Mouse (Mus musculus) myocyte (in vitro differentiated cells): Measurements from ENCODE around the gene Sh2d1b2. TPM values are rescaled to one million over a fixed set of nuclear protein-coding genes. Genes with fewer than 3 reads are reported as not detected.
"Not testable (repeated sequence)": the region's sequence is repeated elsewhere in the genome, so short reads cannot be mapped to it uniquely, and the experiment has no call there.

Source experiments
- H3K27me3 ChIP-seq: one replicate; pipeline ENCODE4 v1.6.1; 2011; ENCODE audit not compliant: control insufficient read depth, insufficient read depth, insufficient read length
- H3K36me3 ChIP-seq: one replicate; pipeline ENCODE4 v1.6.1; 2011; ENCODE audit not compliant: control insufficient read depth, insufficient read depth
- H3K4me2 ChIP-seq: one replicate; pipeline ENCODE4 v1.6.1; 2011; ENCODE audit warnings: low read depth, control low read depth
- H3K4me3 ChIP-seq: one replicate; pipeline ENCODE4 v1.5.1; 2011; ENCODE audit warnings: mild to moderate bottlenecking, control low read depth, moderate library complexity
- H3K79me2 ChIP-seq: one replicate; pipeline ENCODE4 v1.6.1; 2011; ENCODE audit not compliant: control insufficient read depth, insufficient read depth
- H3ac ChIP-seq: one replicate; pipeline ENCODE4 v1.6.1; 2011; ENCODE audit not compliant: control insufficient read depth, insufficient read length
- CEBPB ChIP-seq: IDR thresholded peaks from 2 replicates; pipeline ENCODE4 v1.6.1; 2011; ENCODE audit warnings: mild to moderate bottlenecking, moderate library complexity; ENCODE audit not compliant: poor library complexity, insufficient read depth, severe bottlenecking
- E2F4 ChIP-seq: IDR thresholded peaks from one replicate; pipeline ENCODE4 v1.6.1; 2011; ENCODE audit warnings: mild to moderate bottlenecking, control low read depth, moderate library complexity; ENCODE audit not compliant: insufficient read depth
- MAX ChIP-seq: IDR thresholded peaks from one replicate; pipeline ENCODE4 v1.6.1; 2011; ENCODE audit warnings: low read depth, mild to moderate bottlenecking, control low read depth
- MYOD1 ChIP-seq, 3 experiments: IDR thresholded peaks; one replicate each; pipeline ENCODE4 v1.6.1; 2011; ENCODE audit warnings: control low read depth in 2 of 3, low read depth in 2 of 3, mild to moderate bottlenecking in 2 of 3, moderate library complexity in 1 of 3; ENCODE audit not compliant: insufficient read length in 2 of 3, control insufficient read depth in 1 of 3
- MYOG ChIP-seq, 3 experiments: IDR thresholded peaks; one replicate each; pipeline ENCODE4 v1.6.1; 2011; ENCODE audit warnings: control low read depth in 2 of 3, low read depth in 2 of 3, mild to moderate bottlenecking in 2 of 3; ENCODE audit not compliant: insufficient read length in 2 of 3, control insufficient read depth in 1 of 3, insufficient read depth in 1 of 3
- POLR2A ChIP-seq: IDR thresholded peaks from one replicate; pipeline ENCODE4 v1.6.1; 2011; ENCODE audit warnings: low read depth, mild to moderate bottlenecking, control low read depth, moderate library complexity; ENCODE audit not compliant: insufficient read length
- POLR2AphosphoS2 ChIP-seq: IDR thresholded peaks from one replicate; pipeline ENCODE4 v1.6.1; 2011; ENCODE audit warnings: low read depth, control low read depth; ENCODE audit not compliant: insufficient read length
- REST ChIP-seq: IDR thresholded peaks from one replicate; pipeline ENCODE4 v1.6.1; 2011; ENCODE audit warnings: mild to moderate bottlenecking, control low read depth, moderate library complexity; ENCODE audit not compliant: insufficient read depth, insufficient read length
- SRF ChIP-seq: IDR thresholded peaks from one replicate; pipeline ENCODE4 v1.6.1; 2011; ENCODE audit warnings: low read depth; ENCODE audit not compliant: control insufficient read depth, insufficient read length
- TCF12 ChIP-seq: IDR thresholded peaks from one replicate; pipeline ENCODE4 v1.6.1; 2011; ENCODE audit warnings: mild to moderate bottlenecking, control low read depth; ENCODE audit not compliant: poor library complexity, insufficient read depth, severe bottlenecking
- TCF3 ChIP-seq: IDR thresholded peaks from one replicate; pipeline ENCODE4 v1.6.1; 2011; ENCODE audit warnings: low read depth, control low read depth; ENCODE audit not compliant: insufficient read length
- USF1 ChIP-seq: IDR thresholded peaks from one replicate; pipeline ENCODE4 v1.6.1; 2011; ENCODE audit warnings: low read depth, mild to moderate bottlenecking, control low read depth, moderate library complexity
- polyA plus RNA-seq: library from polyadenylated mRNA; unstranded; fragments of >200 nt; fragmentation: generic; extraction: Trizol; gene quantifications from one replicate; pipeline ENCODE4 v1.2.1, GENCODE M21; 2012; ENCODE audit warnings: missing spikeins

Sh2d1b2 gene
- polyA plus RNA-seq: not detected

GRCm38 (mm10) chr1:170232688-170233087 is at the start of gene Sh2d1b2:
TSS of gene Sh2d1b2 (plus strand) at chr1:170232749.
- not testable (repeated sequence) for H3K36me3 ChIP-seq, H3ac ChIP-seq, H3K4me2 ChIP-seq, H3K4me3 ChIP-seq, H3K79me2 ChIP-seq
- H3K27me3 ChIP-seq: peaks cover 13% of the 10 kb centered on the region

GRCm38 (mm10) chr1:170185137-170185536 is 47.4 kb upstream of the Sh2d1b2 start:
- no peak overlapping the region for H3K4me2 ChIP-seq
- no peak for TF ChIP-seq MYOG (IDR thresholded peaks at IDR 0.05; ENCODE audit: control insufficient read depth in 1 of 3, insufficient read depth in 1 of 3, insufficient read length in 2 of 3, low read depth in 2 of 3)
- no peak for TF ChIP-seq CEBPB
- no peak for TF ChIP-seq USF1
- TF ChIP-seq MAX: no peak
- TF ChIP-seq TCF3: no peak
- TF ChIP-seq REST: no peak
- TF ChIP-seq E2F4: no peak
- no peak for TF ChIP-seq POLR2A
- TF ChIP-seq SRF: no peak
- TF ChIP-seq TCF12: no peak
- TF ChIP-seq MYOD1 (IDR thresholded peaks at IDR 0.05; ENCODE audit: control insufficient read depth in 1 of 3, insufficient read length in 2 of 3, low read depth in 2 of 3): no peak
- TF ChIP-seq POLR2AphosphoS2: no peak
- no peak overlapping the region for H3K4me3 ChIP-seq
- no peaks in the 10 kb centered on the region for H3K27me3 ChIP-seq
- no peaks in the 10 kb centered on the region for H3K36me3 ChIP-seq
- no peaks in the 10 kb centered on the region for H3K79me2 ChIP-seq
- H3ac ChIP-seq: no peak overlapping the region

GRCm38 (mm10) chr1:170186531-170186930 is 46.0 kb upstream of the Sh2d1b2 start:
- TF ChIP-seq USF1: no peak
- TF ChIP-seq MAX: no peak
- no peak for TF ChIP-seq POLR2AphosphoS2
- no peak for TF ChIP-seq SRF
- TF ChIP-seq POLR2A: no peak
- no peak for TF ChIP-seq TCF3
- no peak for TF ChIP-seq CEBPB
- TF ChIP-seq MYOG (IDR thresholded peaks at IDR 0.05; ENCODE audit: control insufficient read depth in 1 of 3, insufficient read depth in 1 of 3, insufficient read length in 2 of 3, low read depth in 2 of 3): no peak
- no peak for TF ChIP-seq MYOD1 (IDR thresholded peaks at IDR 0.05; ENCODE audit: control insufficient read depth in 1 of 3, insufficient read length in 2 of 3, low read depth in 2 of 3)
- no peak for TF ChIP-seq TCF12
- no peak for TF ChIP-seq REST
- TF ChIP-seq E2F4: no peak
- no peak overlapping the region for H3K4me3 ChIP-seq

DNA sequence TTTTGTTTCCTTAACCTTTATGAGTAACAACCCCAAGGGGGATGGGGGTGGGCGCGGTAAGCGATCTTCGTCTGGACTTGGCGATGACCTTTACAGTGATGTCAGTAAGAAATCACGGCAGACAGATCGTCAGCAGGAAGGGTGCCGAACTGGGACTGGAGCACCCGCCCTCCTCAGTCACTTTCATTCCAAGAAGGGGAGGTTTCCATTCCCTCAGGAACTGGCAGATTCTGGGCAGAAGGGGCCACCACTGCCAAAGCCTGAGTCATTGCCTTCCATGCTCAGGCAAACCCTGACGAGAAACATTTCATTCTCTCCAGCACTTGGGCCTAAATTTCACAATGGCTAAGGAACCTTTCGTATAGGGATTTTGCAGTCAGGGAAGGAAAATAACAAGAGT is 43.9 kb upstream of the Sh2d1b2 start:
- TF ChIP-seq REST (no peak), POLR2A (no peak), MYOD1 (IDR thresholded peaks at IDR 0.05; ENCODE audit: control insufficient read depth in 1 of 3, insufficient read length in 2 of 3, low read depth in 2 of 3) (no peak), TCF3 (no peak), MAX (no peak), MYOG (IDR thresholded peaks at IDR 0.05; ENCODE audit: control insufficient read depth in 1 of 3, insufficient read depth in 1 of 3, insufficient read length in 2 of 3, low read depth in 2 of 3) (no peak), CEBPB (no peak), TCF12 (no peak), POLR2AphosphoS2 (no peak), SRF (no peak), USF1 (no peak)
- Histone ChIP-seq H3ac (no peak overlapping the region), H3K27me3 (no peaks in the 10 kb centered on the region), H3K36me3 (peaks cover 5% of the 10 kb centered on the region), H3K79me2 (no peaks in the 10 kb centered on the region), H3K4me2 (peak overlapping the region; percentile 66), H3K4me3 (no peak overlapping the region)

More at GRCm38 (mm10) chr1:170186531-170186930, 46.0 kb upstream of the Sh2d1b2 start:
- Histone ChIP-seq H3K27me3 (no peaks in the 10 kb centered on the region), H3K36me3 (no peaks in the 10 kb centered on the region), H3K79me2 (no peaks in the 10 kb centered on the region), H3K4me2 (no peak overlapping the region), H3ac (no peak overlapping the region)

DNA sequence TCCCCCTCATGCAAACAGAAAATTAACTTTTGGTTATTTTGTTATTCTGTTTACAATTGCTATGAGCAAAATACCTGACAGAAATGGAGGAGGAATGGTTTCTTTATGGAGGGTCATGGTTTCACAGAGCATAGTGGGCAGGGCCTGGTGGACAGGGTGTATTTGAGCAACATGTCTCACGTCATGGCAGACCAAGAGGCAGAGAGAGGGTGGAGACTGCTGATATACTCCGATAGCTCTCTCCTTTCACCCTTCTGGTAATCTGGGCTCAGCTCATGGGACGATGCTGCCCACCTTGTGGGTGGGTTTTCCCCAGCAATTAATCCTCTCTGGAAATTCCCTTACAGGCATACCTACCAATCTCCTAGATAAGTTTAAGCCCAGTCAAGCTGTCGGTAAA is 42.3 kb upstream of the Sh2d1b2 start:
- H3ac ChIP-seq: no peak overlapping the region
- H3K4me2 ChIP-seq: no peak overlapping the region
- TF ChIP-seq TCF3 (no peak), MYOG (IDR thresholded peaks at IDR 0.05; ENCODE audit: control insufficient read depth in 1 of 3, insufficient read depth in 1 of 3, insufficient read length in 2 of 3, low read depth in 2 of 3) (no peak), MYOD1 (IDR thresholded peaks at IDR 0.05; ENCODE audit: control insufficient read depth in 1 of 3, insufficient read length in 2 of 3, low read depth in 2 of 3) (no peak), SRF (no peak), CEBPB (no peak), REST (no peak), USF1 (no peak), TCF12 (no peak), E2F4 (no peak)
- peaks cover 9% of the 10 kb centered on the region for H3K36me3 ChIP-seq
- no peak overlapping the region for H3K4me3 ChIP-seq
- H3K27me3 ChIP-seq: no peaks in the 10 kb centered on the region
- no peaks in the 10 kb centered on the region for H3K79me2 ChIP-seq
